8 mouse cellular contexts compared by ENCODE assay signal in the genomic region with DNA sequence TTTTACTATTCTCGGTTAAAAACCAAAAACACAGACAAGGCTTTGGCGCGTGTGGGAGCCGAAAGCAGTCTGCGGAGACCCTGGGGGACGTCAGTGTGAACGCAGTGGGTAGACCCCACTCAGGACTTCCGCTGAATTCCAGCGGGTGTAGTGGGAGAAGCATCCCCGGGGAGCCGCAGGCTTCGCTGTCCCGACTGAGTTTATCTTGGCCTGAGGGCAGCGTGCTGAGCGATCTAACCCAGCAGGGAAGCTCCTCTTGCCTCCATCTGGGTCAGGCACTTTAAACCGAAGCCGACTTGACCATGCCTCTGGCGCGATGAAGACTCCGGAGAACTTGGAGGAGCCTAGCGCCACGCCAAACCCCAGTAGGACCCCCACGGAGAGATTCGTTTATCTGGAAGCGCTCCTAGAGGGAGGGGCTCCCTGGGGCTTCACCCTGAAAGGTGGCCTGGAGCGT. TPM values are rescaled to one million over a fixed set of nuclear protein-coding genes. Genes with fewer than 3 reads are reported as not detected.
DNase-seq lines count a peak whose midpoint lies in the region; ATAC-seq and TF ChIP-seq lines count a peak whose summit lies in the region.

A gene (plus strand): TSS at position 85 of the 457 bp plus-strand sequence.

- H3K4me2 ChIP-seq in lung, postnatal 0 days (replicated peaks; ENCODE audit: low read depth, low read length): peak within 1 kb of the TSS; percentile 72
- H3K4me2 ChIP-seq in stomach, embryonic 16.5 days (ENCODE audit: low read depth, low read length): peak within 1 kb of the TSS; percentile 89

- no peaks in the 10 kb centered on the region for H3K36me3 ChIP-seq in lung, postnatal 0 days (ENCODE audit: insufficient read depth, low read length)
- no peaks in the 10 kb centered on the region for H3K36me3 ChIP-seq in stomach, embryonic 16.5 days (ENCODE audit: control insufficient read depth, insufficient read depth, low read length)

- peak within 1 kb of the TSS; percentile 43 for H3K4me3 ChIP-seq in lung, postnatal 0 days (ENCODE audit: low read depth, low read length)
- H3K4me3 ChIP-seq in stomach, embryonic 16.5 days (replicated peaks; ENCODE audit: low read length): peak within 1 kb of the TSS; percentile 51

- peak within 1 kb of the TSS; percentile 41 for H3K9ac ChIP-seq in lung, postnatal 0 days (replicated peaks; ENCODE audit: low read depth)
- peak within 1 kb of the TSS; percentile 68 for H3K9ac ChIP-seq in stomach, embryonic 16.5 days (ENCODE audit: low read length)

- no peak for TF ChIP-seq EP300 in lung, postnatal 0 days (IDR thresholded peaks at IDR 0.05)

- H3K9me3 ChIP-seq in lung, postnatal 0 days (ENCODE audit: low read length): no peaks in the 10 kb centered on the region
- H3K9me3 ChIP-seq in stomach, embryonic 16.5 days (replicated peaks; ENCODE audit: control insufficient read depth, low read length): no peaks in the 10 kb centered on the region

- no peaks in the 10 kb centered on the region for H3K4me1 ChIP-seq in lung, postnatal 0 days (ENCODE audit: insufficient read depth, low read depth, low read length)
- H3K4me1 ChIP-seq in stomach, embryonic 16.5 days (ENCODE audit: control insufficient read depth, insufficient read depth, low read length): 0 out of 2 replicates have a peak, but pooled peaks cover 5% of the 10 kb centered on the region

- no peaks in the 10 kb centered on the region for H3K27me3 ChIP-seq in lung, postnatal 0 days (replicated peaks; ENCODE audit: insufficient read depth, low read length)
- no peaks in the 10 kb centered on the region; the same call in 1 of the 2 replicates for H3K27me3 ChIP-seq in stomach, embryonic 16.5 days (ENCODE audit: control insufficient read depth, insufficient read depth, low read length)

- peak; percentile 62 for DNase-seq in Muller cell, postnatal 12 days (ENCODE audit: inconsistent ontology term)
- peak; percentile 20 to 31 for DNase-seq in adrenal gland, postnatal 36 days
- peak; percentile 11 for DNase-seq in heart, adult 8-10 months (ENCODE audit: low spot score)
- peak; percentile 44 to 70 for DNase-seq in kidney, adult 8-10 months
- DNase-seq in lung, postnatal 0 days (ENCODE audit: low spot score): no peak
- DNase-seq in thymus, postnatal 0 days (ENCODE audit: low spot score): no peak

- under 1% methylated on average over 26 of the region's 26 CpGs for WGBS in lung, postnatal 0 days
- 1% methylated on average over 26 of the region's 26 CpGs for WGBS in stomach, embryonic 16.5 days

- no peak for TF ChIP-seq CTCF in lung, postnatal 0 days (IDR thresholded peaks at IDR 0.05)

- ATAC-seq in lung, postnatal 0 days: peak; percentile 57
- ATAC-seq in stomach, embryonic 16.5 days (ENCODE audit: insufficient read depth, low FRiP score): no peak
- ATAC-seq in erythroid progenitor cell, adult 5-6 weeks (replicated peaks; ENCODE audit: low FRiP score, poor library complexity, severe bottlenecking): no peak

- peak within 1 kb of the TSS; percentile 71 for H3K27ac ChIP-seq in lung, postnatal 0 days (ENCODE audit: low read length)
- H3K27ac ChIP-seq in stomach, embryonic 16.5 days (ENCODE audit: low read length): no peak within 1 kb of the TSS

RNA-seq across cellular contexts. Expression of the gene that starts here (rescaled TPM):
- 1 to 10 TPM; 8.1 to 9.5 TPM for total RNA-seq in adrenal gland, postnatal 36 days (2021)
- total RNA-seq in heart, adult 8-10 months (2022): 10 to 100 TPM; 38.0 to 42.8 (median 40.7) TPM
- polyA plus RNA-seq in lung, postnatal 0 days (2015; fragmentation: Nextera tagmentation; extraction: Ambion mirVana): 8.8 and 10.6 TPM in 2 replicates
- polyA plus RNA-seq in stomach, embryonic 16.5 days (2015; fragmentation: Nextera tagmentation; extraction: Ambion mirVana): 14.4 and 17.2 TPM in 2 replicates
- total RNA-seq in erythroid progenitor cell, adult 5-6 weeks (2015; ENCODE audit: low replicate concordance): not detected in 2 replicates
- total RNA-seq in erythroid progenitor cell, adult 5-6 weeks (2017; ENCODE audit: low replicate concordance): 0.13 TPM in 1 of 2 replicates, not detected in the other
- polyA plus RNA-seq in thymus, postnatal 0 days (2015; fragmentation: Nextera tagmentation; extraction: Ambion mirVana): 0.32 and 0.77 TPM in 2 replicates

Comparison
In these comparisons a context has a peak if more than half of its experiments do, and no peak if none do; other contexts are left out.
1. RNA of the gene that starts here (total RNA-seq): 38.0 to 42.8 TPM in heart, adult 8-10 months and 8.1 to 9.5 TPM in adrenal gland, postnatal 36 days; 0.13 TPM in erythroid progenitor cell, adult 5-6 weeks; every median in the first group is over 4 times any median in the second.
2. DNase-seq: peak in Muller cell, postnatal 12 days (single experiment), adrenal gland, postnatal 36 days (2 of 2), heart, adult 8-10 months (single experiment) and kidney, adult 8-10 months (2 of 2); none in lung, postnatal 0 days (single experiment) and thymus, postnatal 0 days (single experiment).